Mouse (Mus musculus): Measurements from ENCODE around the gene Sox1.
A peak's percentile ranks its signal among the peaks of the same experiment; 100 is the strongest.

Sox1 gene

GRCm38 (mm10) chr8:12395071-12396031 lies at the start of gene Sox1:
Gene Sox1 (plus strand): TSS chr8:12395295.
- peak; percentile 93 for DNase-seq (ENCODE audit: low read depth, low spot score)

GRCm38 (mm10) chr8:12345881-12346280 lies 49.2 kb upstream of the Sox1 start:
- DNase-seq (ENCODE audit: low read depth, low spot score): peak; percentile 52

GRCm38 (mm10) chr8:12346870-12347269 lies 48.2 kb upstream of the Sox1 start:
- DNase-seq (ENCODE audit: low read depth, low spot score): no peak

- DNase-seq (ENCODE audit: low read depth, low spot score): no peak
Observed at GRCm38 (mm10) chr8:12348306-12348705, 46.8 kb upstream of the Sox1 start.

- no peak for DNase-seq (ENCODE audit: low read depth, low spot score)
Observed at GRCm38 (mm10) chr8:12349591-12349990, 45.5 kb upstream of the Sox1 start.

GRCm38 (mm10) chr8:12351121-12351520 lies 44.0 kb upstream of the Sox1 start:
- DNase-seq (ENCODE audit: low read depth, low spot score): no peak

GRCm38 (mm10) chr8:12354406-12355025 lies 40.6 kb upstream of the Sox1 start:
- no peak for DNase-seq (ENCODE audit: low read depth, low spot score)

- DNase-seq (ENCODE audit: low read depth, low spot score): no peak
Observed at GRCm38 (mm10) chr8:12368161-12368560, 26.9 kb upstream of the Sox1 start.

GRCm38 (mm10) chr8:12368856-12369255 lies 26.2 kb upstream of the Sox1 start:
- DNase-seq (ENCODE audit: low read depth, low spot score): no peak

- no peak for DNase-seq (ENCODE audit: low read depth, low spot score)
Observed at GRCm38 (mm10) chr8:12381111-12381510, 14.0 kb upstream of the Sox1 start.

- no peak for DNase-seq (ENCODE audit: low read depth, low spot score)
Observed at GRCm38 (mm10) chr8:12382707-12383561, 12.2 kb upstream of the Sox1 start.

GRCm38 (mm10) chr8:12383979-12384890 lies 10.9 kb upstream of the Sox1 start:
- peak; percentile 63 for DNase-seq (ENCODE audit: low read depth, low spot score)

- peak; percentile 42 for DNase-seq (ENCODE audit: low read depth, low spot score)
Observed at GRCm38 (mm10) chr8:12384996-12385685, 10.0 kb upstream of the Sox1 start.

GRCm38 (mm10) chr8:12385686-12386488 lies 9.2 kb upstream of the Sox1 start:
- peak; percentile 26 for DNase-seq (ENCODE audit: low read depth, low spot score)

GRCm38 (mm10) chr8:12386530-12387222 lies 8.4 kb upstream of the Sox1 start:
- DNase-seq (ENCODE audit: low read depth, low spot score): peak; percentile 33

- DNase-seq (ENCODE audit: low read depth, low spot score): peak; percentile 59
Observed at GRCm38 (mm10) chr8:12387223-12387860, 7.8 kb upstream of the Sox1 start.

GRCm38 (mm10) chr8:12387901-12388300 lies 7.2 kb upstream of the Sox1 start:
- DNase-seq (ENCODE audit: low read depth, low spot score): no peak
